Mouse (Mus musculus) cerebellum, postnatal 10 days (tissue): Measurements from ENCODE around the gene Wdcp.
"Not testable (repeated sequence)": the region's sequence is repeated elsewhere in the genome, so short reads cannot be mapped to it uniquely, and the experiment has no call there.

Source experiments
- DNase-seq, 2 experiments: peaks; one replicate each; pipeline ENCODE4 v3.0.0; 2021; ENCODE audit warnings: mixed read lengths in 2 of 2

Wdcp gene

DNA sequence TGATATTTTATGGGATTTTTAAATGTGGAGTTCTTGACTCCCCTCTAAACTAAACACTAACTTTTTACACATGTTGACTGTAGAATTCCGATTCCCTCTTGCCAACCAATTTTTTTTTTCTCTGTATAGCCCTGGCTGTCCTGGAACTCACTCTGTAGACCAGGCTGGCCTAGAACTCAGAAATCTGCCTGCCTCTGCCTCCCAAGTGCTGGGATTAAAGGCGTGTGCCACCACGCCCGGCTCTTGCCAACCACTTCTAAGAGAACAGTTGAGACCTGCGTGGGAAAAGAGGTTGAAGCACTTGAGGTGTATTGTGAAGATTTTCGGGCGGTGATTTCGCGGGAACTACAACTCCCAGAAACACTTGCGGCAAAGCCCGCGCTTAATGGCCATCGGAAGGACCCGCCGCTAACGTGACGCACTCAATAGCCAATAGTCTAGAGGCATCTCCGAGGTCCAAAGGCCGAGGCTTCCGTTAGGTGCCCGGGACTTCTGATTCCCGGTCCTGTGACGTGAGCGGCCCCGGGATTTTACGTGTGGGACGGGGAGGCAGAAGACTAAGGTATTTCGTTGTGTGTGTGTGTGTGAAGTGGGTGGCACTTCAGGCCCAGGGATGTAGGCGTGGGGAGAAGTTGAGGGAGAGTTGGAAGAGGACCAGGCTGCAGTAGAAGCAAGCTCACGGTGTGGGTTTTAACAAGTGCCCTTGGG is at the start of gene Wdcp:
Wdcp (plus strand) TSS at position 414 of the 708 bp plus-strand sequence.
- DNase-seq: peak; percentile 89 to 93

DNA sequence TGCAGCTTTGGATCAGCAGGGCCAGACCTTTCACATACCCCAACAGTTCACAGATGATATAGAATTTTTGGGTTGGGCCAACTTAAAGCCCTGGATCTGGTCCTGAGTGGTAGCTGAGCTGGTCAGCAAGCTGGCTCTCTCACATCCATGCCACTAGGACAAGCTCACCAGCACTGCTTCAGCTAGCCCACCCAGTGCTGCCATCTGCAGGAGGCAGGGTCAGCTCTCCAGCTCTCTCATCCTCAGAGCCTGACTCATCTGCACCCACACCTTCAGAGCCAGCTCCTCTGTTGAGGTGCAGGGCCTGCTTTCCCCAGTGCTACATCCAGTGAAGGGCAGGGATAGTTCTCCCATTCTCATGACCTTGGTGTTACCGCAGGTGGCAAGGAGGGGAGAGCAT is 49.4 kb upstream of the Wdcp start:
- DNase-seq: peak; percentile 61 to 71

DNA sequence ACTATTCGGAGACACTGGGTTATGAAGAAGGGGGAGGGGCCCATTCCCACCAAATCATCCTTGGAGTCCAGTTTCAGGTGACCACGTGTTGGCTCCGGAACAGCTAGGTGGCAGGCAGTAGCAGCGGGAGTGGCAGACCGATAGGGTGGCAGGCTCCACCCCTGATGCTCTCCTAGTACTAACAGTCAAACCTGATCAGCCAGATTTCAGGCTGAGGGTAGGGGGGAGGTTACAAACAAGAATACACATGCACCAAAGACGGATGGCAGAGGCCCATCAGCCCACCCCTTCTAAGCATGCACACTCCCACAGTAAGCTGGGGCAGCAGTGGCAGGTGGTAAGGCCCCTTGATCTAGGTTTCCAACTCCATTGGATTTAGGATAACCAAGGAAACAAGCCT is 45.6 kb upstream of the Wdcp start:
- not testable (repeated sequence) for DNase-seq

DNA sequence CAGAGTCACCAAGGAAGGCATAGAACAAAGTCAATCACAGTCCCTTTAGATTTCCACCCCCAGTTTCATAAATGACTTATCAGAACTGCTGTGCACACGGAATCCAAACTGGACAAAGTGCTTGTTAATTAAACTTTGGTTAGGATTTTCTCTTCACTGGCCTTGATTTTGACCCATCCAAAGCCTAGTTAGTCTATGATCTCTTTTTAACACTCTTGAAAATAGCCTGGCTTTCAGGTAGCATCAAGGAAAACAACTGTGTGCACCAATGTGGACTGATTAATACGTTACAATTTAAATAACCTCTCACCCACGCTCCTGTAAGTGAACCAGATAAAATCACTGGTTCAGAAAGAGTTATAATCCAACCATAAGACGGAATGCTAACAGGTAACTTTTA is 32.1 kb upstream of the Wdcp start:
- DNase-seq: no peak

DNA sequence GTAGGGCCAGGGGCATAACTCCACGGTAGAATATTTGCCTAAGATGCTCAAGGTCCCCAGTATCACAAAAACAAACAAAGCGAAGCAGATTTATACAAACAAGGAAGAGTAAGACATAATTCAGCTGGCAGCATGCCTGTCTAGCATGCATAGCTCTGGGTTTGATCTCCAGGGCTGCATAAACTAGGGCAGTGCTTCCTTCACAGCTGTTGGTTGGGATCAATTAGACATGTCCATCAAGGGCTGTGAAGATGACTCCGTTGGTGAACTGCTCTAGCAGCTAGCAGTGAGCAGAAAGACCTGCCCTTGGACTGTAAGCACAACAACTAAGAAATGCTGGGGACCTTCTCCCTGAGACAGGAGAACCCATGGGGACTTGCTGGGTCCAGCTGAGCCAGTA is 31.4 kb upstream of the Wdcp start:
- no peak for DNase-seq

DNA sequence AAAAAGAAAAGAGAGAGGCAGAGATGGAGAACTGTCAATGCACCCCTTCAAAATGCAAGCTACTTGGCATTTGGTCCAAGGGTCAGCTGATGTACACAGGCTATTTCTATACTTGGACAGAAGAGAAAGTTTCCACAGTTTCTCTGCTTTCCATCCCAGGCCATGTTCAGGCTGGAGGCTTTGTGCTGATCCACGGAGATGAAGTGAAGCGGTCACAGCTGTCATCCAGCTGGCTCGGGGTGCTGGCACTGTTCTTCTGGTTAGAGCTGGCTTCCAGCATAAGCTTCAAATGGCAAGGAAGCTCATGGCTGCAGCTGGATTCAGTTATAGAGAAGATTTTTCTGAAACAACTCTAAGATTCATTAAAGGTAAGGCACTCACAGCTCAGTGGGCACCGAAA is 29.5 kb upstream of the Wdcp start:
- peak; percentile 36 to 42 for DNase-seq

DNA sequence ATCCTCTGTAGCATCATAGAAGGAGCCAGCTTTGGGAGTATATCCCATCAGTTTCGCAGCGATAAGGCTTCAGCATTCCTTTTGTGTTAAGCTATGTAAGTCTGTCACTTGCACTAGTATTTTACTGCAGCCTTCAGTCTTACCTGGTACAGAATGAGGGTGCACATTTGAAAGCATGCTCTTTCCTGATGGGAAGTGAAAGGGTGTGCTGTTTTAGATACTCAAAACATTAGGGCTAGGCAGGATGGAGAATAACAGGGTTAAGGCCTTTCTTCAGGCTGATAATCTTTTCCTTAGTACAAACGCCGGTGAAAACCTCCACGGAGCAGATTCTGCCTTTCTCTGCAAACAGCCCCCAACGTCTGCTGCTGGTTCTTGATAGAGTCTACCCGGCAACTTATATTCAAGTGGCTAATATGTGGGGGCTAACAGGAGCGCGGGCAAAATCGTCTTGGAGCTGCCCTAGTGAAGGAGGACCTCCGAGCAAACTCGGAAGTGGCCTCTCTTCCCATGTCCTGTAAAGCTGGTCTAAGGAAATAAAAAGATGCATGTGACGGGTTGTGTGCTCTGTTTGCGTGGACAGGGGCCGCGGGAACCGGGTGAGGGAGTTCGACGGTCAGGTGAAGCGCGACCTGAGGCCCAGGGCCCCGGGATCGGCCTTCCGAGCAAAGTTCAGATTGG is 26.3 kb upstream of the Wdcp start:
- no peak for DNase-seq

DNA sequence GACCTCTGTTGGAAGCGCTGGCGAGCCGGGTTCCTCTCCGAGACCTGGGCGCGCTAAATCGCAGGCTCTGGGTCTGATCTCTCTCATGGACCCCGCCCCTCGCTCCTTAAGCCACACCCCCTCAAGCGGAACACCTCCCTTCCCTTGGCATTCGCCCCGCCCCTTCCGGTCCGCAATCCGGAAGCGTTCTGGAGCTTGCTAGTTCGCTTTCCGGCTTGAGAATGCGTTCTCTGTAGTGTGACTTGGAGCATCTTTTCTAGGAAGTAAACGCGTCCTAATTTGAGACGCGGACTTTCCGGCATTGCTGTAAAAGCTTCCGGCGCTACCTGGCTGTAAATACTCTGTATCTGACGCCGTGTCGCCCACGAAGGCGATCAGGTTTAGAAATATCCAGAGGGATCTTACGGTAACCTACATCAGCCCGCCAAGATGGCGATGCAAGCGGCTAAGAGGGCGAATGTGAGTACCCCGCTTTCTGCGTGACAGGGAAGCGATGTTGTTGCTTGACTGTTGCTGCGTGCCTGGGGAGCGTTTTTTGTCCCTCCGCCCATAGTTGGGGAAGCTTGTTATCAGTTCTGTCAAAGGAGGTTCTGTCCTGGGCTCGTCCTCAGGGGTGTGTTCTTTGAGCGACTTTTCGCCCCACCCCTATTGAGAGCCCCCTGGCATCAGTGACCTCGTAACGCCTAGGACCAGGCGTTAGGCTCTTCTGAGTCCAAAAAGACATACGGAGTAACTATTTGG is 25.6 kb upstream of the Wdcp start, which contains the start of gene Sf3b6:
Sf3b6 (plus strand) TSS at position 184 of the 741 bp plus-strand sequence.
- peak; percentile 100 for DNase-seq

DNA sequence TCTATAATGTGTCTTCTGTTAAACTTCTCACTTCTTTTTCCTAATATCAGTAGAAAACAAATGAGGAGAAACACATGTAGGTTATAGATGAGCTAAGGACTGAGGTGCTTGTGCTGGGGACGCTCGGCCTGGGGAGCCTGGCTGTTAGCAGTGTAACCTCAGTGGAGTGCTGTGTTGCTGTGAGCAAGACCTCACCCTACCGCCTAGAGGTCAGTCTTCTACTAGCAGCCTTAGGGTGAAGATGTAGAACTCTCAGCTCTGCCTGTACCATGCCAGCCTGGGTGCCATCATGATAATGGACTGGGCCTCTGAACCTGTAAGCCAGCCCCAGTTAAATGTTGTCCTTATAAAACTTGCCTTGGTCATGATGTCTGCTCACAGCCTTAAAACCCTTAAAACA is 15.8 kb upstream of the Wdcp start:
- no peak for DNase-seq

DNA sequence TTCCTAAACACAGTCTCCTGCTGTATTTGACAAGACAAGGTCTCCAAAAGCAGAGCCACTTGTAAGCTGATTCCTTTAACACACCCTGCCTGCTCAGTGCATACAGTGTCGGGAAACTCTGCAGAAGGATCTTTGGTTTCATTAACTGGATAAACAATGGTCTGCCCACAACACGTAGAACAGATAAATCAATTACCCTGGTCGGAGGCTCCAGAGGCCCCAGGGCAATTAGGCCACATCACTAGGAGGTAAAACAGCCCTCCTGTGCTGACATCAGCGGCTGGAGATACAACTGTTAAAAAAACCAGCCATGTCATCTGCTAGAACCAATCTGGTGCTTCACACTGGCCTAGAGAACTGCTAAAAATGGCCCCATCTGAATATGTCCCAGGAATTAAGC is 6.1 kb upstream of the Wdcp start:
- DNase-seq: no peak

DNA sequence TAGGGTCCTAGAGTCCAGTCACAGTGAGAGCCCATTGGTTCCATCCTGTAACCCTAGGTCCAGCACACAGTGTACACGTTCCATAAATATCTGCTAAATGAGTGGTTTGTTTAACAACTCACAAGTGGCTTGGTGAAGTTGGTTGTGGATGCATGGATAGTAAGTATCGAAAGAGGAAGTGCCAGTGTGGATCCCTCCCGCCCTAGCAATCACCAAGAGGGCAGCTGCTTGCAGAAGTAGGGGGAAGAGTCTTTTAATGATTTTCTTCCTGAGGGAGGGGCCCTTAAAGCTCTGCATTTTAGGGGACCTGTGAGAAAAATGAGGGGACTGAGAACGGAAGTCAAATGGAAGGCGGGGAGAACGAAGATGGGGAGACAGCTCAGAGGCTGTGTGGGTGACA is 3.1 kb upstream of the Wdcp start:
- no peak for DNase-seq

DNA sequence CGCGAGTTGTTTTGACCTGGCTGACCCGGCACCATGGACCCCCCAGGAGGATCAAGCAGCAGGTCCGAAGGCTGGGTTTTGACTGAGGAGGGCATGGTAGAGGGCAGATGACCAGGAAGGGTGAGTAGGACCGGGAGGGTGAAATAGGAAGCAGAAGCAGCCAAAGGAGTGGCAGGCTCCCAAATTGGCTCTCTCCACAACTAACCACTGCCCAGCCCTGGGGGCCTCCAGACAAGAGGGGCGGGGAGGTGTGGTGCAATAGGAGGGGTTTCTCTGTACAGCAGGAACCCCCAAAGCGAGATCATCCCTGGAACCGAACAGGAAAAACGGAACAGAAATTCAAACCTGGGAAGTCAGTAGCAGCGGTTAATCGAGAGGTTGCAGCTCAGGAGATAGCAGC is 2.4 kb upstream of the Wdcp start:
- DNase-seq: peak; percentile 62 to 69

DNA sequence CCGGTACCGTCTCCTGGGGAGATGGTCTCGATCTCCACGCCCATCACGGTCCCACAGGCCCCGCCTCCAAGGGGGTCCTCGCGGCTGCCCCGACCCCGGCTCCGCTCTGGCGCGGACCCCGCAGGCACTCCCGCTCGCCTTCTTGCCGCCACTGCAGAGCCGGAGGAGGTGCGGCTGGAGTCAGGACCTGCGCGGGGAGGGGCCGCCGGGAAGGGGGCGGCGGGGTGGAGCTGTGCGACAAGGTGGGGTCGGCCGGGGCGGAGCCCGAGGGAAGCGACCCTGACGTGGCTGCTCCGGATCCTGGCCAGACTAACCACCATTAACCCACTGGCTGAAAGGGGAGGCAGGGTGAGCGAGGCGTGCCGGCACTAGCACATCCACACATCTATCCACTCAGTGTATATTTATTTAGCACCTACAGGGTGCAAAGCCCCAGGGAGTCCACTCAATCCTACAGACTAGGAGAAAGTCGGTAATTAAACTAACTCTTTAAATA is 1.7 kb upstream of the Wdcp start, which contains the start of gene Fkbp1b:
Fkbp1b (minus strand) TSS at position 200 of the 496 bp plus-strand sequence.
- peak; percentile 82 to 89 for DNase-seq

DNA sequence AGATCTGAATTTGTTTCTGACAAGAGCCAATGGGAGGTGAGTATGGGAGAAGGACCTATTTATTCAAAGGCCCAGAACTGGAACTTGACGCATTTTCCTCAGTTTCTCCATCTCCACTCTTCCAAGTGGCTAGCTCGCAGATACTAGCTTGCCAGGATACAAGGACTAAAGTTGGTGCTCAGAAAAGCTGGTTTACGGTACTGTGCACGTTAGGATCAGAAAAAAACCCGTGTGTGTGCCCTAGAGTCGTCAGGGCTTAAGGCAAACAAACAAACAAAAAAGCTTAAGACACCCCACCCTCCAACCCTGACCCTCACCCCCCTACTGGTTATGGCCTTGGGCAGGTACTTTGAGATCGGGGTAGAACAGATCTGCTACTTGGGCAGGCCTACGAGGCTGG is 647 bp upstream of the Wdcp start:
- DNase-seq: no peak

DNA sequence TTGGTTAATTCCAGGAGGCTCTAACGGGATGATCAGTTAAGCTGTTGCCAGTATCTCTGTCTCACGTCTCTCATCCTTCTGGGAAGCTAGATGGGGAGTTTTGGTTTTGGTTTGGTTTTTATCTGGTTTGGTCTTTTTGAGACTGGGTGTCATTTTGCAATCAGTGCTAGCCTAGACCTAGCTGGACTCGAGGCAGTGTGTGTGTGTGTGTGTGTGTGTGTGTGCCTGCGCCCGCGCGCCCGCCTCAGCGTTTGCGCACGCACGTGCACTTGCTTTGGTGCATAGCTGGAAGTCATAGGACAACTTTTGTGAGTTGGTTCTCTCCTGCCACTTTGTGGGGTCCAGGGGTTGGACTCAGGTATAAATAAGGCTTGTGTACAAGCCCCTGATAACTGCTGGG is 638 bp downstream of the Wdcp start:
- peak; percentile 44 to 54 for DNase-seq

DNA sequence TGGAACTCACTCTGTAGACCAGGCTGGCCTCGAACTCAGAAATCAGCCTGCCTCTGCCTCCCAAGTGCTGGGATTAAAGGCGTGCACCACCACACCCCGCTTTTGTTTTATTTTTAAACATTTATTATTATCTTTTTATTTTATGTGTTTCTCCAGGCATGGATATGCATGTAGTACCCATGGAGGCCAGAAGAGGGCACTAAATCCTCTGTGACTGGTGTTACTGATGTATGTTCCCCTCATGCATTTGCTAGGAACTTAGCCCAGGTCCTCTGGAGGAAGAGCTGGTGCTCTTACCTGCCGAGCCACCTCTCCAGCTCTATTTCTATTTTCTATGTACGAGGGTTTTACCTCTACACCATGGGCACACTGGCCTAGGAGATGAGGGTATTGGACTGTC is 13.1 kb downstream of the Wdcp start:
- DNase-seq: peak in 1 of 2 experiments; percentile 29

DNA sequence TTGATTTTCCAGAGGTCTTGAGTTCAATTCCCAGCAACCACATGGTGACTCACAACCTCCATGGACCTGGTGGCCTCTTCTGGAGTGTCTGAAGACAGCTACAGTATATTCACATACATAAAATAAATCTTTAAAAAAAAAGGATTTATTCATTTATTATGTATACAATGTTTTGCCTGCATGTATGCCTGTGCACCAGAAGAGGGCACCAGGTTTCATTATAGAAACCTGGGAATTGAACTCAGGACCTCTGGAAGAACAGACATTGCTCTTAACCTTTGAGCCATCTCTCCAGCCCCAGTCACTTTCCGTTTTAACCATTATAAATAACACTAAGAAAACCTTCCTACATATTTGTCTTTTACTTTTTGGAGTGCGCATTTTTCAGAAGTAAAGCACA is 13.7 kb downstream of the Wdcp start:
- DNase-seq: no peak

DNA sequence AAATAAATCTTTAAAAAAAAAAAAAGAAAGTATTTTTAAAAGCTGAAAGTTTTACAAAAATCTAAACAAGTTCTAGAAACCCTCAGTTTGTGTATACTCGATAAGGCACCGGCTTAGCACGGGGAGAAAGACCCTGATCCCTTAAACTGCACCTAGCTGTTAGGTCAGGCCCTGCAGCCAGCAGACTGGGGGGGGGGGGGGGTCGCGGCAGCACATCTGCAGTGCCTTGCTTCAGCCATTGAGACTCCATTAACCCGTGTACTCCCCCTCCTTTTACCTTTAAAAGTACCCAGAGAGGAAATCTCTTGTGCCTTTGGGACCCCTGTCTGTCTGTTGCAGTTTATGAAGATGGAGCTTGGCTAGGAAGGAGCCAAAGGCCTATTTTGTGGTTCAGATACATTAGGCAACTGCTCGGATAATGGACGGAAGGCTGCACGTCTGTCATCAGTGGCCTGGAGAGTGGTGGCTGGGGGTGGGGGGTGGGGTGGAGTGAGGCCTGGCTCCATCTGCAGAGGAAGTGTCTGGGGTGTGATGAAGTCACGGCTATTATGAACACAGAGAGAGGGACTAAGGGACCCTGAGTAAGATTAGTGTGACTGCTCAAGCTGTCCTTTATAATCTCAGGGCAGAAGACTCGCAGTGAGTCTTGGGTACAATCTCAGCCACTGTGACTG is 16.3 kb downstream of the Wdcp start:
- no peak for DNase-seq

DNA sequence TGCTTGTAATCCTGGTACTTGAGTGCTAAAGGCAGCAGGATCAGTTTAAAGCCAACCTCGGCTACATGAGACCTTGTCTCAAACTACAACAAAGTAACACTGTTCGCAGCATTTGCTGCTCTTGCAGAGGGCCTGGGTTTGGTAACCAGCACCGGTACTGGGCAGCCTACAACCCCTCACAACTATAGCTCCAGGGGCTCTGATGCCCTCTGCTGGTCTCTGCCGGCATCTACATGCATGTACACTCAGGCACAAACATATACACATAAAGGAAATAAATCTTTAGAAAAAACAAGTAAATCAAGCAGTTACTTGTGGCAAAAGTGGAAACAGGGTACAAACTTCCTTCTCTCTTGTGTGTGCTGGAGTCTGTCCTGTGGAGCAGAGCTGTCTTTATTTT is 19.6 kb downstream of the Wdcp start:
- DNase-seq: no peak

DNA sequence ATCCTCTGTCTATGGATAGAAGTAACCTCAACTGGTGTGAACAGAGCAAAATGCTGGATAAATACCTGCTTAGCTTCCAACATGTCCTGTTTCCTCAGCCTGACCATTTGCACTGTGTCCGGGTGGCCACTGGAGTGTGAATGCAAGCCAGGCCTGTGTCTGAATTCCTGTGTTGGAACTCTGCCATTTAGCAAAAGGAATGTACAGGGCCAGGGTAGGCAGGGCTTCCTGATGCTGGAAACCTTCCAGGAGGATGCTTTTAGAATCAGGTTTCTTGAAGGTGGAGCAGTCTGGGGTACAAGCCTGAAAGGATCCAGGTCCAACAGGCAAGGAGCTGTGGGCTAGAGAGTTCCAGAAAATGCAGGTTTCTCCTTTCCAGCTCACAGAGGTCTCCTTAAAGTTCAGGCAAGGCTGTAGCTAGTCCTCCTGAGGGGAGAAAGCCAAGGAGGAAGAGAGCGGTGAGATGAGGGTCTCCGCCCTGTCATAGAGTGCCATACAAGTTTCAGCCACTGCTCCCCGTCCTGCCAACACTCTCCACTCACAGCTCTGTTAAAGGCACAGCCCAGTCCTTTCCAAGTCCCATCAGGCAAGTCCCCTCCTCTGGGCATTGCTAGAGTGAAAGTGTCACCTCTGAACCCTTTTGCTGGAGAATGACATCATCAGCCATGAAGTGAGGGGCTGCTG is 20.7 kb downstream of the Wdcp start:
- DNase-seq: peak; percentile 65 to 75

DNA sequence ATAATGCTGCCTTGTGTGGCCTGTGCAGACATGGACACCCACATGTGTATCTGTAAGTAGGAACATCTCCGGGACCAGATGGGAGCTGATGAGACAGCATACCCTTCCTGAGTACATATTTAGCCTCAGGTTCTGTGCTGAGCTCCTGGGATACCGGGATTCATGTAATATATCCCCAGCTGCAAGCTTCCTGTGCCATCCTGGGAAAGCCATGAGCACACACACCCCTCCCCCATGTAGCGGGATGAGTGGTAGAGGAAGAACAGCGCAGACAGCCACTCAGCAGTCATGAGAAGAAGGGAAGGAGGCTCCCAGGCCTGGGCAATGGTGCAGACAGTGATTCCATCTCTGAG is 21.2 kb downstream of the Wdcp start:
- DNase-seq: no peak

DNA sequence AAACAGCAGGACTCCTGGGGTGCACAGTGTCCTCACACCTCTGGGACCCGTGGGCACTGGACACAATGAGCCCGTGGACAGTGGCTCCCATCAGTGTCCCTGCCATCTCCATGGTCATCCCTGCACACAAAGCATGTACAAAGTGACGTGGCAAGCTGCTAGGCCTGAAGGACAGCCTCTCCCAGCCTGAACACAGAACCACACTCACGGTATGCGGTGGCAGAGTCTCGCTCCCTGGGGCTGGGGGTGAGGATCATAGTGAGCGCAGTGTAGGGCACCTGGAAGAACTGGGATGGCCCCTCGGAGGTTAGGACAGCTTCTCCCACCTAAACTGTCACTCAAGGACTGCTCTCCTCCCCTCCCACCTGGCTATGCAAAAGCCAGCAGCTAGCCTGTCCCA is 25.8 kb downstream of the Wdcp start:
- DNase-seq: no peak

DNA sequence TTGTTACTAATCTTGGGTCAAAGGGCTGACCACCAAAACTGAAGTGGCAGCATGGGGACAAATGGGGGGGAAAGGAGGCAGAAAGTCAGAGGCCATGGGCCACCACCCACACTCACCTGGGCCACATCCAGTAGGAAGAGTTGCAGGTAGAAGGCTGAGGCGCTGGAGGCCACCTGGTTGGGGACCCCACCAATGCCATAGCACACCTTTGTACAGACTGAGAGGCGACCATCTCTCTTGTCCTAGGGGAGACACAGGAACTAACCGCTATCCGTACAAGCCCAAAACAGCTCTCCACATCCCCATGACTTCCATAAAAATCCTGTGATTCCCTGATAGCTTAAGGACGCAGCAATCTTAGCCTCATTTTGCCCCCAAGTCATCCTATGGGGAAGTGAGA is 28.2 kb downstream of the Wdcp start:
- DNase-seq: no peak
